Mouse (Mus musculus) urinary bladder, postnatal 14 days (tissue): Measurements from ENCODE around the gene Fhit.
"Not testable (repeated sequence)": the region's sequence is repeated elsewhere in the genome, so short reads cannot be mapped to it uniquely, and the experiment has no call there.

Experiments
- DNase-seq: peaks from one replicate; pipeline ENCODE4 v3.0.0; 2021; ENCODE audit warnings: low spot score

Fhit gene

DNA sequence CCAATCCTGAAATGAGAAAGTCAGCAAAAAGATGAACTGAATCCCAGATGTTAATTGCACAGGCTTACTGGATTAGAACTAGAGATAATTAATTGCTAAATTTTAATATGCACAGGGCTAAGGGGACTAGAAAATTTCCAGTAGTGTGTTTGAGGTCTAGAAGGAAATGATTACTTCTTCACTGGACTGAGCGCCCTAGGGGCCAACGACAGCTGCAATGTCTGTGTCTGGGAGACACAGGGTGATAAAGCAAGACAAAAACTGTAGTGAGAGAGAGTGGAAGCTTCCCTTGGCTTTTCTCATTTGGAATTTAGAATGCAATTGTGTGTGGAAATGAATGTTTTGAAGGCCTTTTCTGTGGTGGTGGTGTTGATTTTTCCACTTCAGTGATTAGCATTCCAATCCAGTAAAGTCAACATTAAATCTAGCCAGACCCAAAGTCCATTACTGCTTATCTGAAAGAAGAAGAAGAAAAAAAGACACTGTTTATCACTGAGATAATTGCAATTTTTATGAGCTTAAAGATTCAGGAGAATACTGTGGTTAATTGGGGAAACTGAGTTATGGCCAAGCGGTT is 1184.8 kb downstream of the Fhit start:
- DNase-seq: no peak

DNA sequence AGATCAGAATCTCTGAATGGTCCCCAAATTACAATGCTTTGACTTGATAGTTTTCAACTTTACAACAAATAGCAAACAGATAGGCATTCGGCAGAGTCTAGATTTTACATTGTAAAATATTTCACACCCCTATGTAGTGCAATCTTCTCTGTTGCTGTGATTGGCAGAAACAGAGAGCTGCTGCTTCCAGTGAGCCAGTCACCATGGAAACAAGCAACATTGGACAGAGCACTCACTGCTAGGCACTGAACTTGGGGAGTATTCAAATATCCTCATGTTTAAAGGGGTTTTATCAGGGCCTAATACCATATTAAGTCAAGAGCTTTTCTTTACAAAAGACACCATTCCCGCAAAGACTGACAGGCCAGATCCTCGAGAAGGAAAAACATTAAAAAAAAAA is 1187.4 kb downstream of the Fhit start:
- DNase-seq: no peak

DNA sequence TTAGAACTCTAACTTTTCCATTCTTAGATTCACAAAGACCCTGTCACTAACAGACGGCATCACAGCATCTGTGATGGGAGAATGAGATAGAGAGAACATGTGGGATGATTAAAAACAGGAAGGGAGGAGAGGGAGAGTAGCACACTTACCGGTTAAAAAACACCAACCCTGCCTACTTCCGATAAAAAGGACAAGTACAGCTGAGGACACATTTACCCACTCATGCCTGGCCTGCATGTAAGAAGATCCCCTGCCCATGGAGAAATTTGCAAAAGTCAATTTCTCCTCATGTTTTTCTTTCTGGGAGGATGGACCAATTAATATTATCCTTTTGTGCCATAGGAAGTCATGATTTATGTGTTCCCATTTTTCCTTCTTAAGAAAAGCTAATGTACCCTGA is 1198.0 kb downstream of the Fhit start:
- DNase-seq: no peak

DNA sequence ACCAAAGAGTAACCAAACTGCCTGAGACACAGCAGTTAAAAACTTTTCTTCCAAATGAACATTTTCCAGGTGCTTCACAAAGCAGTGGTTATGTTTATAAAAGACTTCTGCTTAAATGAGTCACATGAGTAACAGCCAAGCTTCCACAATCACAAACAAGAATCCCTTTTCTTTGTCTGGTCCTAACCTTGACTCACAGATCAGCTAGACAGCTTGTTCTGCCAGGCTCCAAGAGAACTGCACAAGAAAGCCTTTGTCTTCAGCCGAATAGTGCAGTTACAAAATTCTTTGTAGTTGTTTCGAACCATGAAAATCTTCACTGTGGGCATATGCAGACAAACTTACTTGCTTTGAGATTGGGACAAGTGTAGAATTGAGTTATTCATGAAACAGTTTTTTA is 1201.4 kb downstream of the Fhit start:
- DNase-seq: no peak

DNA sequence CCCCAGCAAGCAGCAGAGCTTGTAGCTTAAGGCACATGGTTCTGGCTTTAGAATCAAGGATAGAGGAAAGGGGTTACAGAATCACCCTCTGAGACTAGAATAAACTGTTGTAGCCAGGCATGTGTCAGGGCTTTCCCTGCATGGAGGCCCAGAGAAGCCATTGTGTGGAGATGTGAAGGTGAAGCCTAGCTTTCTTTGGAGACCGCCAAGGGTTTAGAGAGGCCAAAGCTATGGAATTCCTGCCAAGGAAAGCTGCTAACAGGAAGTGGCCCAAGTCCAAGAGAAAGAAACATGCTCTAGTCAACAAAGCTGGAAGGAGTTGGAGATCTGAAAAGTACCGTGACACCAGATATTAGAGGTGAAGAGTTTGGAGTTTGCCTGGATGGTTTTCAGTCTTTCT is 1262.3 kb downstream of the Fhit start:
- no peak for DNase-seq

DNA sequence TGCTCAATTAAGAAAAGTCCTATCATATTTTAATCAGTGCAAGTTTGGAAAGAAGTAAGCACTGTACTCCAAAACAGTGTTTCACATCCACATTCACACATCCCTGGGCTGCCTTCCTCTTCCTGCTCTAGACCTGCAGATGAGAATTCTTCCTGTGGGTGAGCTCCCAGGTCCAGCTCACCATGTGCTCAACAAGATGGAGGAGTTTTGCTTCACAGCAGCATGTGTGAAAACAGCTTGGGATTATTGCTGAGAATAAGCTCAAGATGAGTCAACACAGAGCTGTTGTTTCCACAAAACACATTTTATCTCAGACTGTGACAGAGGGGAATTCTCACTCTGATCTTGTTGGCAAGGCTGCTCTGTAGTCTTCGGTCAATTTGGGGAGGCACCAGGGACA is 1265.3 kb downstream of the Fhit start:
- DNase-seq: no peak

DNA sequence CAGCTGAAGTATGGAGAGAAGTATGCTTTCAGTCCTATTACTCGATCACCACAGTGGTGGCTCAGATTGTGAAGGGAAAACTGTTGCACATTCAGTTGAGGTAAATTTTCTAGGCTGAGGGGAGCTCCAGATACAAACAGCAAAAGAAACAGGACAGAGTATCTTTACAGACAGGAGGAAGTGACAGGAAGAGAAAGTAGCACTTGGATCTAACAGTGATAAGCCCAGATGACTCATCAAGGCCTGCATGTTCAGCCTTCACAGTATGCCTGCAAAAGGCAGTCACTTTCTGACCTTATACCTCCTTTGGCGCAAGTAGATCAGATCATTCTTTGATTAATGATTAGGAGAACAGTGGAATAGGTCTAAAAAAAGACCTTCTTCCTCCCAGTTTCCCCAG is 1309.8 kb downstream of the Fhit start:
- DNase-seq: no peak

DNA sequence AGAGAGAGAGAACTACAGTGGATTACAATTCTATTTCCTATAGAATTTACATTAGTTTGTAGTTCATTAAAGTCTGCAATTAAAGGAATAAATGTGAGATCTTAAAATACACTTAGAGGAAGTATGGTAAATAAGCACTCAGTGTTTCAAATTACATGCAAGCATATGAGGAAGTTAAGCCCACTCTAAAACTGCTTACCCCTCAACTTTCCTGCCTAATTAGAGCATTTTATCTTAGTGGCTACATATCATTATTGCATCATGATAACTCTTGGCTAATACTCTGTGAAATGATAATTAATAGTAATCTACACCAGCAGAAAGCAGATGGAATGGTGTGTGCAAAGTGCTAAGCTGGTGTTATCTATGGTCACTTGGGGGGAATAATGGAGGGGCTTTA is 1329.5 kb downstream of the Fhit start:
- DNase-seq: no peak

DNA sequence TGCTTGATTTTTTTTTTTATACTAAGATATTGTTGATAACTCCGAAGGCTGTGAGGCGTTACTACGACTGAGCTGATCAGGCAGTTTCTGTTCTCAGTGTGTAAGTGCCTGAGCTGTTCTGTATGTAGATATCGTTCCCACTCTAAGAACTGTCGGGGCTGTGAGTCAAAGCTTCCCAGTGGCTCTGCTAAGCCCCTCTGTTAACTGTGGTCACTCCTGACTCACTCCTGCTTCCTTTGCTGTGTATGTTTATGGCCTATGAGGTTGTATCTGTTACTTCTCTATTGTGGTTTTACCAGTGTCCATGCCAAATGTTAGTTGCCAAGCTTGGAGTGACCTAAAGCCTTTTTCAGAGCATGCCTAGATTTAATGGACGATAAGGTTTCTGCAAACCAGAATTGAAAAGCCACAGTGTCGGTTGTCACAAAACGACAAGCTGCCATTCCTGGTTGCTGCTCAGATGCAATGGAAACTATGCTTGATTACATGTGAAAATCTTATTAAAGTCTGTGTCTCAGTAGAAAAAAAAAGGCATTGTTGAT is 1333.1 kb downstream of the Fhit start:
- DNase-seq: not testable (repeated sequence)

DNA sequence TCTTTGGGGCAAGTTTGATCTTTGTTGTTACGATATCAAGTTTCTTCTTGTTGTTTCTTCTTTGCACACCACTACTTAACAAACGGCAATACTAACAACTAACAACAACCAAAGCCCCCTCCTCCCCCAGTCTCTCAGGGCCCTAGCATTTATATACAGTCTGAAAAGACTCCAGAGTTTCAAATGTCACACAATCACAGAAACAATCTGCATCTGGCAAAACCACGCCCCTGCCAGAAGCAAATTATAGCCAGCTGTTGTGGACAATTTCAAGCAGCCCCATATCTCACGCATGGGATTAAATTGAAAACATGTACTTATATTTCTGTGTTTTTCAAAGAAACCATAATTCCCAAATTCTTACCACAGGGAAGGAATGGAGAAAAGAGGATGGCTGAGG is 1345.9 kb downstream of the Fhit start:
- DNase-seq: no peak

DNA sequence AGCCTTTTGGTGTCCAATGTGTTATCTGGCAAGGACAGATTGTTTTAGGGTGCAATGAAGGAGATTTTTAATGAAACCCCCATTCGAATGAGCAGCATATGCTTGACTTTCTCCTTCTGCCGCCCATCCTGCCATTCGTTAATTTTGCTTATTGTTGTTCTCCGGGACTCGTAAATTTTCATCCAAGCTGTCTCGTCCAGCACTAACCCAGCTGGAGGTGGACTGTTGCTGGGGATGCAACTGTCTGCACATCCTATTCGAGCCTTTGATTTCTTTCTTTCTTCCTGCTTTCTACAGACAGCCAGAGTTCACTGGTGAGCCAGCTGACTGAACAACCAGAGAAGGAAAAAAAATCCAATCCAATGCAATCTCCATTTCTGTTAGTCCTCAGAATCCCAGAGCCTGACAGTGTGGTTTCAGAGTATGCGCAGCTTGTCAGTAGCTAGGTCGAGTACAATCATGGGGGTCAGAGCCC is 1350.0 kb downstream of the Fhit start:
- DNase-seq: no peak

DNA sequence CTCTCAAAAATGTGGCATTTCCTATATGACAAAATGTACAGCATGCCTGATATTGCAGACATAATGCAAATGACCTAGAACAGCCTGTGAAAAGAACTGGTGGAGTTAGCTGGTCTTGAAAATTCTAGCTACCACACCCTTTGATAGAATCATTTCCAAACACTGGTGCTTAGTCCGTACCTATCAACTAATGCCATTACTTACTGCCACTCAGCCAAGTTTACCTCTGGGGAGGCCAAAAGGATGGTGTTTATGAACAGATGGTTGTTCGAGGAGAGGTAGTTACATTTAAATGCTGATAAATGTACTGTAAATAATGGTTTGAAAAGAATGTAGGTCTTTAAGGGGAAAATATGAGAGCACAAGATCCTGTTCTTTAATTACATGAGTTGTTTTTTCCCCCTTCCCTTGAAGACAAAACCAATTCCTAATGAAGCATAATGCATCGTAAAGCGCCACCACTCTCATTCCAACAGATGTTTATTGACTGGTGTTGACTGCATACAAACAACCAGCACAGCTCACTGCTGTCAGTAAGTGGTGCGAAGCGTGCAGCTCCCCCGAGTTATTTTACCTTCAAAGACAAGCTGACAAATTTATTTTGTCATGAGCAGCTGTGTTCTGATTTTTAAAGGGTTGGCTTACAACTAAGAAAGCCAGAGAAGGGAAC is 1350.5 kb downstream of the Fhit start:
- DNase-seq: no peak

DNA sequence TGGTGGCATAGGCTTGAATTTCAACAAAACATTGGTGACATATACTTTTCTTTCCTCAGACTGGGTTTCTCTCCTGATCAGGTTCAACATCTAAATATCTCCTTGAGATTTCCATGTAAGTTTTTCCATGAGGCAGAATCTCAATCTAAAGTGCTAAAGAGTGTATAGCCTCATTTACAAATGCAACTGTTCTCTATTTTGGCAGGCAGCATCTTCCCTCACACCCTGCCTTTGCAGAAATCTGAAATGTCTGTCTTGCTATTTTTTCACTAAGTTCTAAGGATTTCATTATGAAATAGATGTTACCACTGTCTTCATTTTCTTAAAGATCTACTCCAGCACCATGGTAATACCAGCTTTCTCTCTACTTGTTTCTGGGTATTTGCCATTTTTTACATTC is 1368.4 kb downstream of the Fhit start:
- no peak for DNase-seq

DNA sequence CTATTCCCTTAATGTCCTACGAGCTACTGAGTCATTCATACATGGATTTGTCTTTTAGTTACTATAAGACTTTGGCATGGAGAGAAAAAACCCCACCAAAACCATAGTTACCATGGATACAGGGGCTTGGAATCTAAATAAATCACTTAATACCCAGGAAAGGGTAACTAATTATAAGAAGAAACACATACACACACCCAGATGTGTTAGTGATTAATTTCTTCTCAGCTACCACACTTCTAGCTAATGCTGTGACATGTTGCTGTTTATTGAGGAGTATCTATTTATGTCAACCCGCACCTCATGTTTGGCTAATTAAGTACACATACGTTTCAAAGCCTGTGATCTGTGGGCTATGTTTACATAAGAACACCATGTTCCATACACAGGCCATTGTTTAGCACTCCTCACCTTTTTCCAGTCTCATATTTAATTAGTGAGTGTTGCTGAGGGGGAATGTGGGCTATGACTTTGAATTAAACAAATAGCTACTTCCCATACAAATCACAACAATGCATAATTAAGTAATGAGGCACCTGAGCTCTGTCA is 1373.4 kb downstream of the Fhit start:
- no peak for DNase-seq

DNA sequence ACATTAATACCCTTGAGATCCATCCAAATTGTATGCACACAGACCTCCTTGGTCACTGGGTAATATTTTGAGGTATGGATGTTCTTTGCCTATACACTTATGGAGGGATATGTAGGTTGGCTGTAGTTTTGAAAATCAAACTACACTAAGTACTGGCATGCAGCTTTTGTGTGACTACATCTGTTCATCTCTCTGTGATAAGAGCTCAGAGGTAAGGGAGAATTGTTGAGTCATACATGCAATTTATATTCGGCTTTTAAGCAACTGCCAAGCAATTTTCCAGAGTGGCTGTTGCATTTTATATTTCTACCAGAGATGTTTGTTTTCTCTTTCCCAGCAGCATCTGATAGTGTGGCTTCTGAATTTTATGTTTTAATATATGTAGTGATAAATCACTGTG is 1374.4 kb downstream of the Fhit start:
- DNase-seq: no peak

DNA sequence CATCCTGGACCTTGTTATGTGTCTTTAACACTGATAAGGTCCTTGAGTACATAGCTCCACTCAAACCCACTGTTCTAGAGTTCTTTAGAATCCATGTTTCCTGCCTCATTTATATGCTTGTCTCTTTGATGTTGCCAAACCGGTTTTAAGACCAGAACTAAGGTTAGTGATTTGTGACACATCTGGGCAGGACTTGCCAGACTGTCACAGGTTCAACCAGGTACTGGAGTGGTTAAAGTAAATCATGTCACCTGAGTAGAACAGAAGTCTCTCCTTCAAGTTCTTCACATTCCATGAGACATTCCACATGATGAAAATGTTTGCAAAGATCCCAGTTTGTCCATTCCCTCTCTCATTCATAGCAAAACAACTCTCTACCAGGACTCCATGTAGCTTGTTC is 1376.0 kb downstream of the Fhit start:
- DNase-seq: peak; percentile 4

DNA sequence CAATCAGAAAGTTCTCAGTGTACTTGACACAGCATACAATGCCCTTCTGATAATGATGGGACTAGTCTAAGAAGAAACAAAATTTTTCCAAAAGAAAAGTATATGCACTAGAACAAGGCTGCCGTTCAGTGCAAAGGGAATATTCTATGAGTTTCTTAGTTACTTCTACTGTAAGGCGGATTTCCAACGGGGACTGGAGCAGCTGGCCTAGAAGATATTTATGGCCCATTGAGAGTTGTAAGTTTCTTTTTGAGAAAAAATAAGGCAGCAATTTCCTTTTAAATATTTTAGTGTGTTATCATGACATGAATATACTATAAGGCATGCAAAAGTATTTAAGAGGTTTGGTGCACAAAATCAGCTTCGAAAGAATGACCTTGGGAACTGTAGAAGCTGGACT is 1410.5 kb downstream of the Fhit start:
- DNase-seq: no peak

DNA sequence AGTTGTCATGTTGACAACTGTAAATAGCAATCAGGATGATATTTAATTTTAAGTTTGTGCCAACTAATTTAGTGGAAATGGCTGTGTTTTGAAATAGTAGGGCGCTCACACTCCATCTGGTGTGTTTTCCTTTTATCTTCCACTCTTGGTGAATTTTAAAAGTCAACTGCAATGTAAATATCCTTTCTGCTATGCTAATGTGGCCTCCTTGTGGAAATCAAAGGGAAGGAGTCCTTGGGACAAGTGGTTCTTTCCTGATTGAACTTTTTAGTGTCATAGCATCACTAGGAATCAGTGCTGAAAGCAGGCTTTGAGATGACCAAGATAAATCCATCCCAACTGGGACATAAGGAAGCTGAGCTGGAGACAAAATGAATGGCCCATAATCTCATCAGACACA is 1413.1 kb downstream of the Fhit start:
- DNase-seq: no peak

DNA sequence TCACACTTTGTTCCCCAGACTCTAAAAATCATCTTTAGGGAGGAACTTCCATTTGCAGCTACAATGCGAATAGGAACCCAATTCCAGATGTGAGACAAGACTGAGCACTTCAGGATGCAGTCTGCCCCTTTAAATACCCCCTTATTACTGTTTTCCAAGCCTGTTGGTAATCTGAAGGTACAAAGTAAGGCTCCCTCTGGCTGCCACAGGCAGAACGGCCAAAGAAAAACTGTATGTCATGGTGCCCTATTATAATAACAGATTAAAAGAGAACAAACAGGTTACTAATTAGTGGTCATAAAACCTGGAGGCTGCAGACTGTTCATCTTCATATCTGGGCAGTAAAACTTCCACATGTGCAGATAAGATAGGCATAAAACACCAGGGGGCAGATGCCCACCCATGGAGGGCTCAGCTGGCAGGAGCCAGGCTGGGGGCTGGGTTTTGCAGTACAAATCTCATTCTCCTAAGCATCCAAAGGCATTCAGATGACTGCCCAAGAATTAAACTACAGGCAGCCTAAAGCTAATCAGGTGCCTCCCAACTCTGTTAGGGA is 1439.8 kb downstream of the Fhit start:
- DNase-seq: no peak

DNA sequence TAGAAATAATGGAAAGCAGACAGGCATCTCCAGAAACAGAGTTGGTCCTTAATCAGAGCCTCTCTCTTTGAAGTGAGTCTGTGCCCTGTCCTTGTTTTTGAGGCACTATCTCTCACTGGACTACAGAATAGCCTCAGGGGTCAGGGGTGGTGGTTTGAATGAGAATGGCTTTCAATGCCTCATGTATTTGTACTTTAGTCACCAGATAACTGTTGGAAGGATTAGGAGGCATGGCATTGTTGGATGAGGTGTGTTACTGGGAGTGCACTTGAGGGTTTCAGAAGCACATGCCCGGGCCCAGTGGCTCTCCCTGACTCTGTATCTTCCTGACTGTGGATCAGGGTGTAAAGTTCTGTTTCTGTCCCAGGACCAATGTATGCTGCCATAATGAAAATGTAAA is 1463.2 kb downstream of the Fhit start:
- DNase-seq: no peak

DNA sequence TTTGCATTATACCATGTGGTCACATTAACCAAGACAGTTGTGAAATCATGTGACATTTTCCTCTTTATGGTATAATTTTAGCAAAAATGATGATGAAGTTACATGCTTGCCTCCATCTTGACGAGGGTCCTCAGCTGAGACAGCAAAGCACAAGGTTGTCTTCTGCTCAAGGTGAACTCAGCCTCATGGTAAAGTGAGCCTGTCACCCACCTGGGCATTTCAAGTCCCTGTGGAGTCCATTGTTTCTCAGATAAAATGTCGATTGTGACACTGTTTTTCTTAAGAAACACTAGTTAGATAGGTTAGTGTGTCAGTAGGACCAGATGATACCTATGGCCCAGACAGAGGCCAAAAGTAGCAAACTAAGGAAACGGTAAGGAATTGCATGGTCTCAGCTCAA is 1464.7 kb downstream of the Fhit start:
- DNase-seq: no peak

DNA sequence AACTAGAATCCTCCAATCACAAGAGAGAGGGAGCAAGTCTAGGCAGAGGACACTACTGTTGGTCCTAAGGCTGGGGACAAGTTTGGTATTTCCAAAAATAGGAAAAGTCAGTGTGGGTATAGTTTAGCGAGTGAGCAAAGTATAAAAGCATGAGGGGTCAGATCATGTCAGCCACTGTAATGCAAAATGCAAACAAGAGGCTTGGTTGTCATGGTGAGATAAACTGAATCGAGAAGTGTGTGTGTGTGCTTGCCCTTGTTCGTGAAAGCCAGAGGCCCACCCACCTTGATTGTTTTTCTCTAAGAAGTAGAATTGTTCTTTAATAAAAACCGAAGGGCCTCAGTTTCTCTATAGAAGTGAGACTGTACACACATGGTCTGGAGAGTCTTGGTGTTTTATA is 1465.8 kb downstream of the Fhit start:
- DNase-seq: no peak

DNA sequence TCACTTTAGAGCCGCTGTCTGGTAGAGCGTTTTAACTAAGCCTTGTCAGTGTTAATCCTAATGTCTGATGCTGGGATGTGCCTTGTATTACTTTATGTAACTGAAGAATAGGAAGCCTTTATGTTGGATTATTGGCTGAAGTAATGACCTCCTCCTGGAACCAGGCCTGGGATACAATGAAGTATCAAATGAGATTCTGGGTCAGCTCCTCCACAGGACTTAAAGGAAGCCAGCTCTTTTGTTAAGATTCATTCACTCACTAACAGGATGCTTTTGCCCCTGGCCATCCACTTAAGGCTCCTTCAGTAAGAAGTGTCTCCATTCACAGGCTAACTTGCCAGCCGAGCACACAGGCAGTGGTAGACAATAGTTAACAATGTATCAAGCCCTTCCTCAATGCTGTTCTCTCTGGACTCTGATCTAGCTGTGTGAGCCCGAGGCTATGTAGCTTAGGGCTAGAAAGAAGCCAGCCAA is 1466.6 kb downstream of the Fhit start:
- no peak for DNase-seq
